Mouse (Mus musculus): ENCODE data around the gene Timd4.

- no peak for TF ChIP-seq CTCF (IDR thresholded peaks at IDR 0.05; ENCODE audit: insufficient read depth, low read depth, low read length)
- TF ChIP-seq POLR2A (IDR thresholded peaks at IDR 0.05; ENCODE audit: insufficient read depth, low read depth, low read length) = no peak
Measured at GRCm38 (mm10) chr11:46864809-46865208, 54.2 kb downstream of the Timd4 start.
